Mouse (Mus musculus) MN1 (cell line): ENCODE measurements around the gene Srebf1.

ENCODE experiments used
- DNase-seq: peaks from one replicate; pipeline ENCODE4 v3.0.0-alpha.2; 2016; ENCODE audit warnings: low spot score

Gene Srebf1

GRCm38 (mm10) chr11:60206207-60206606 is 16.2 kb downstream of the Srebf1 start:
- peak; percentile 55 for DNase-seq

- no peak for DNase-seq
These were observed 17.4 kb downstream of the Srebf1 start for GRCm38 (mm10) chr11:60205026-60205425.

GRCm38 (mm10) chr11:60202710-60203638 is 19.4 kb downstream of the Srebf1 start:
- no peak for DNase-seq

- DNase-seq = no peak
These were observed 22.0 kb downstream of the Srebf1 start for GRCm38 (mm10) chr11:60200384-60200783.

GRCm38 (mm10) chr11:60199702-60200184 is 22.6 kb downstream of the Srebf1 start:
- peak; percentile 97 for DNase-seq

- DNase-seq = no peak
These were observed 23.7 kb downstream of the Srebf1 start for GRCm38 (mm10) chr11:60198651-60199050.

- no peak for DNase-seq
These were observed 24.3 kb downstream of the Srebf1 start for GRCm38 (mm10) chr11:60197998-60198619.

GRCm38 (mm10) chr11:60196344-60196743 is 26.0 kb downstream of the Srebf1 start:
- DNase-seq = no peak

- no peak for DNase-seq
These were observed 27.3 kb downstream of the Srebf1 start for GRCm38 (mm10) chr11:60195108-60195507.

GRCm38 (mm10) chr11:60193556-60193955 is 28.8 kb downstream of the Srebf1 start:
- peak; percentile 55 for DNase-seq

- DNase-seq = no peak
These were observed 29.8 kb downstream of the Srebf1 start for GRCm38 (mm10) chr11:60192534-60192933.

- no peak for DNase-seq
These were observed 32.2 kb downstream of the Srebf1 start for GRCm38 (mm10) chr11:60190055-60190641.

GRCm38 (mm10) chr11:60189501-60190040 is 32.8 kb downstream of the Srebf1 start:
- DNase-seq = no peak

GRCm38 (mm10) chr11:60188275-60188853 is 34.0 kb downstream of the Srebf1 start:
- no peak for DNase-seq

GRCm38 (mm10) chr11:60187070-60187469 is 35.3 kb downstream of the Srebf1 start:
- DNase-seq = no peak

- no peak for DNase-seq
These were observed 36.8 kb downstream of the Srebf1 start for GRCm38 (mm10) chr11:60185396-60186231.

- DNase-seq = peak; percentile 79
These were observed 37.7 kb downstream of the Srebf1 start for GRCm38 (mm10) chr11:60184346-60185325.

GRCm38 (mm10) chr11:60182741-60183140 is 39.6 kb downstream of the Srebf1 start:
- peak; percentile 77 for DNase-seq

- peak; percentile 96 for DNase-seq
These were observed 40.2 kb downstream of the Srebf1 start for GRCm38 (mm10) chr11:60182116-60182670.
